ENCODE assay signal across 8 mouse cellular contexts in genomic region chr2:154893045-154893385, GRCm38 (mm10). TPM values are rescaled to one million over a fixed set of nuclear protein-coding genes. Genes with fewer than 3 reads are reported as not detected.
A peak's percentile ranks its signal among the peaks of the same experiment; 100 is the strongest.
DNase-seq lines count a peak whose midpoint lies in the region; ATAC-seq and TF ChIP-seq lines count a peak whose summit lies in the region.

No protein-coding gene starts in this region.

- H3K4me2 ChIP-seq in lung, embryonic 14.5 days, result peak overlapping the region; percentile 66
- peak overlapping the region; percentile 52 for H3K4me2 ChIP-seq in embryonic facial prominence, embryonic 14.5 days (ENCODE audit: low read depth, low read length)
- H3K4me2 ChIP-seq in intestine, embryonic 15.5 days (replicated peaks), result peak overlapping the region; percentile 68
- H3K4me2 ChIP-seq in neural tube, embryonic 13.5 days, result peak overlapping the region; percentile 64

- no peak for DNase-seq in lung, embryonic 14.5 days
- DNase-seq in lung, postnatal 14 days, result no peak
- no peak for DNase-seq in embryonic facial prominence, embryonic 14.5 days (ENCODE audit: low spot score)
- DNase-seq in left cerebral cortex, adult 8-10 months (ENCODE audit: low spot score in 2 of 2), result no peak
- no peak for DNase-seq in ovary, postnatal 36 days (ENCODE audit: low spot score)
- no peak for DNase-seq in thymus, postnatal 36 days

- H3K27me3 ChIP-seq in lung, embryonic 14.5 days (ENCODE audit: insufficient read depth, low read length), result no peaks in the 10 kb centered on the region
- no peaks in the 10 kb centered on the region for H3K27me3 ChIP-seq in embryonic facial prominence, embryonic 14.5 days (replicated peaks; ENCODE audit: control insufficient read depth, insufficient read depth, low read length)
- H3K27me3 ChIP-seq in intestine, embryonic 15.5 days (replicated peaks), result no peaks in the 10 kb centered on the region
- H3K27me3 ChIP-seq in neural tube, embryonic 13.5 days, result 0 out of 2 replicates have a peak, but pooled peaks cover 4% of the 10 kb centered on the region

- ATAC-seq in lung, embryonic 14.5 days (ENCODE audit: insufficient read depth), result no peak
- peak; percentile 3; the same call in 1 of the 2 replicates for ATAC-seq in embryonic facial prominence, embryonic 14.5 days (ENCODE audit: low read depth)
- peak; percentile 34 for ATAC-seq in intestine, embryonic 15.5 days
- no peak; the same call in 1 of the 2 replicates for ATAC-seq in neural tube, embryonic 13.5 days (ENCODE audit: low read depth)

- no peaks in the 10 kb centered on the region; the same call in 1 of the 2 replicates for H3K4me1 ChIP-seq in lung, embryonic 14.5 days (ENCODE audit: insufficient read depth)
- H3K4me1 ChIP-seq in embryonic facial prominence, embryonic 14.5 days (ENCODE audit: control insufficient read depth, insufficient read depth, low read length), result peaks cover 8% of the 10 kb centered on the region
- H3K4me1 ChIP-seq in intestine, embryonic 15.5 days (replicated peaks), result peaks cover 3% of the 10 kb centered on the region; the same call in 1 of the 2 replicates
- H3K4me1 ChIP-seq in neural tube, embryonic 13.5 days (replicated peaks), result peaks cover 24% of the 10 kb centered on the region

- H3K9me3 ChIP-seq in lung, embryonic 14.5 days (ENCODE audit: low read depth, low read length), result no peaks in the 10 kb centered on the region
- no peaks in the 10 kb centered on the region for H3K9me3 ChIP-seq in embryonic facial prominence, embryonic 14.5 days (ENCODE audit: control insufficient read depth, low read length)
- H3K9me3 ChIP-seq in intestine, embryonic 15.5 days, result no peaks in the 10 kb centered on the region
- H3K9me3 ChIP-seq in neural tube, embryonic 13.5 days, result no peaks in the 10 kb centered on the region

- 6% methylated on average over 12 of the region's 12 CpGs for WGBS in lung, embryonic 14.5 days
- WGBS in embryonic facial prominence, embryonic 14.5 days, result 8% methylated on average over 12 of the region's 12 CpGs
- 7% methylated on average over 12 of the region's 12 CpGs for WGBS in intestine, embryonic 15.5 days
- 13% methylated on average over 12 of the region's 12 CpGs for WGBS in neural tube, embryonic 13.5 days

- peak overlapping the region; percentile 93 for H3K4me3 ChIP-seq in lung, embryonic 14.5 days (ENCODE audit: low read depth, low read length)
- H3K4me3 ChIP-seq in embryonic facial prominence, embryonic 14.5 days (ENCODE audit: low read depth, low read length), result peak overlapping the region; percentile 94
- H3K4me3 ChIP-seq in intestine, embryonic 15.5 days (replicated peaks), result peak overlapping the region; percentile 79
- H3K4me3 ChIP-seq in neural tube, embryonic 13.5 days, result peak overlapping the region; percentile 92

- H3K36me3 ChIP-seq in lung, embryonic 14.5 days (ENCODE audit: insufficient read depth), result peaks cover 6% of the 10 kb centered on the region
- peaks cover 3% of the 10 kb centered on the region; the same call in 1 of the 2 replicates for H3K36me3 ChIP-seq in embryonic facial prominence, embryonic 14.5 days (ENCODE audit: control insufficient read depth, insufficient read depth, low read length)
- no peaks in the 10 kb centered on the region for H3K36me3 ChIP-seq in intestine, embryonic 15.5 days
- H3K36me3 ChIP-seq in neural tube, embryonic 13.5 days, result peaks cover under 1% of the 10 kb centered on the region; the same call in 1 of the 2 replicates

- H3K9ac ChIP-seq in lung, embryonic 14.5 days, result peak overlapping the region; percentile 92; the same call in 1 of the 2 replicates
- peak overlapping the region; percentile 54 for H3K9ac ChIP-seq in embryonic facial prominence, embryonic 14.5 days (ENCODE audit: low read depth, low read length)
- H3K9ac ChIP-seq in intestine, embryonic 15.5 days, result peak overlapping the region; percentile 38; the same call in 1 of the 2 replicates
- peak overlapping the region; percentile 50; the same call in 1 of the 2 replicates for H3K9ac ChIP-seq in neural tube, embryonic 13.5 days

- H3K27ac ChIP-seq in lung, embryonic 14.5 days (ENCODE audit: low read depth), result no peak overlapping the region
- no peak overlapping the region for H3K27ac ChIP-seq in embryonic facial prominence, embryonic 14.5 days (replicated peaks; ENCODE audit: low read depth, low read length)
- no peak overlapping the region for H3K27ac ChIP-seq in intestine, embryonic 15.5 days
- H3K27ac ChIP-seq in neural tube, embryonic 13.5 days (replicated peaks), result no peak overlapping the region

- TF ChIP-seq CTCF in lung, embryonic 14.5 days (IDR thresholded peaks at IDR 0.05; ENCODE audit: low read depth), result no peak

RNA-seq across cellular contexts. Expression of gene Eif2s2, which starts 0.3 kb away (rescaled TPM):
- polyA plus RNA-seq in lung, embryonic 14.5 days (2014; fragmentation: Nextera tagmentation; extraction: Ambion mirVana), result 99.7 and 110 TPM in 2 replicates
- 107 and 118 TPM in 2 replicates for polyA plus RNA-seq in embryonic facial prominence, embryonic 14.5 days (2014; fragmentation: Nextera tagmentation; extraction: Ambion mirVana)
- 87.5 and 106 TPM in 2 replicates for polyA plus RNA-seq in intestine, embryonic 15.5 days (2015; fragmentation: Nextera tagmentation; extraction: Ambion mirVana)
- polyA plus RNA-seq in neural tube, embryonic 13.5 days (2015; fragmentation: Nextera tagmentation; extraction: Ambion mirVana), result 72.3 and 77.2 TPM in 2 replicates
- 10 to 100 TPM; 47.1 to 49.1 (median 48.8) TPM for total RNA-seq in left cerebral cortex, adult 8-10 months (2022)

Comparison
In these comparisons a context has a peak if more than half of its experiments do, and no peak if none do; other contexts are left out.
1. ATAC-seq: peak in embryonic facial prominence, embryonic 14.5 days (single experiment) and intestine, embryonic 15.5 days (single experiment); none in lung, embryonic 14.5 days (single experiment) and neural tube, embryonic 13.5 days (single experiment).
2. H3K9ac ChIP-seq: peak in every context shown above with its lines; median percentile 92 in lung, embryonic 14.5 days; 54 in embryonic facial prominence, embryonic 14.5 days; 50 in neural tube, embryonic 13.5 days; 38 in intestine, embryonic 15.5 days.
3. Peak in every context shown above with its lines, with median percentiles within 50 percentile points of each other: H3K4me2 ChIP-seq and H3K4me3 ChIP-seq.